Mouse (Mus musculus) heart, postnatal 0 days (tissue): ENCODE results near the gene Miga1. TPM values are rescaled to one million over a fixed set of nuclear protein-coding genes. Genes with fewer than 3 reads are reported as not detected.

Source experiments
- ATAC-seq: fragments of 200-750 bp; cut with Nextera tagmentation; 2 replicates; pipeline ENCODE4 v1.8.0; 2017; ENCODE audit warnings: low read depth, moderate number of reproducible peaks, moderate library complexity; ENCODE audit not compliant: insufficient read depth
- DNase-seq: peaks from one replicate; pipeline ENCODE4 v3.0.0-alpha.2; 2016; ENCODE audit warnings: low spot score
- H3K27ac ChIP-seq: fragments of 300-500 bp; sonication (generic); 2 replicates; pipeline ENCODE4 v1.5.1; 2014; ENCODE audit warnings: low read depth, mild to moderate bottlenecking
- H3K27me3 ChIP-seq: fragments of 300-500 bp; sonication (generic); 2 replicates; pipeline ENCODE4 v1.6.1; 2014; ENCODE audit warnings: low read length, mixed read lengths; ENCODE audit not compliant: control insufficient read depth, insufficient read depth
- H3K36me3 ChIP-seq: fragments of 300-500 bp; sonication (generic); replicated peaks from 2 replicates; pipeline ENCODE4 v1.6.1; 2014; ENCODE audit warnings: low read length, mixed read lengths; ENCODE audit not compliant: control insufficient read depth, insufficient read depth
- H3K4me1 ChIP-seq: fragments of 300-500 bp; sonication (generic); 2 replicates; pipeline ENCODE4 v1.6.1; 2014; ENCODE audit warnings: antibody characterized with exemption; ENCODE audit not compliant: control insufficient read depth, insufficient read depth
- H3K4me2 ChIP-seq: fragments of 300-500 bp; sonication (generic); 2 replicates; pipeline ENCODE4 v1.6.1; 2014; ENCODE audit warnings: low read depth, mild to moderate bottlenecking, low read length, moderate library complexity
- H3K4me3 ChIP-seq: fragments of 300-500 bp; sonication (generic); 2 replicates; pipeline ENCODE4 v1.5.1; 2014; ENCODE audit warnings: low read depth, low read length
- H3K9ac ChIP-seq: fragments of 300-500 bp; sonication (generic); replicated peaks from 2 replicates; pipeline ENCODE4 v1.6.1; 2014; ENCODE audit warnings: low read depth, low read length, mixed read lengths
- H3K9me3 ChIP-seq: fragments of 300-500 bp; sonication (generic); replicated peaks from 2 replicates; pipeline ENCODE4 v1.6.1; 2016; ENCODE audit warnings: low read length; ENCODE audit not compliant: control insufficient read depth
- CTCF ChIP-seq: IDR thresholded peaks from 2 replicates; pipeline ENCODE4 v1.5.1; 2016; ENCODE audit warnings: antibody characterized with exemption, control low read depth, low read depth
- EP300 ChIP-seq: IDR thresholded peaks from 2 replicates; pipeline ENCODE4 v1.6.1; 2016; ENCODE audit warnings: antibody characterized with exemption, low read depth
- WGBS: fragments of 180-500 bp; shearing (Covaris S2); extraction: QIAGEN DNeasy Blood & Tissue Kit; methylation state at CpG from one replicate; pipeline ENCODE4 v1.1.7; 2014; 5-methylcytosine and 5-hydroxymethylcytosine counted together
- polyA plus RNA-seq: library from polyadenylated mRNA; unstranded; fragments of >200 nt; fragmentation: Nextera tagmentation; extraction: Ambion mirVana; gene quantifications from 2 replicates; pipeline ENCODE4 v1.2.1, GENCODE M21; 2015
- total RNA-seq: library from RNA; depleted of rRNA; stranded (reverse); fragments of >200 nt; gene quantifications from 2 replicates; pipeline ENCODE4 v1.2.3, GENCODE M21; 2014; ENCODE audit warnings: low replicate concordance

Miga1 gene
- total and polyA plus RNA-seq, 2 experiments from 2014 or later, result 9.0 to 9.8 TPM

GRCm38 (mm10) chr3:152282126-152282525 lies 58.1 kb downstream of the Miga1 start:
- Histone ChIP-seq H3K9ac (no peak overlapping the region), H3K4me3 (no peak overlapping the region)

GRCm38 (mm10) chr3:152278431-152278830 lies 61.8 kb downstream of the Miga1 start:
- ATAC-seq, result no peak
- Histone ChIP-seq H3K4me2 (no peak overlapping the region), H3K27ac (peak overlapping the region; percentile 55; the same call in 1 of the 2 replicates), H3K9ac (0 out of 2 replicates have a peak overlapping the region, but pooled peaks have one; percentile 7), H3K36me3 (peaks cover 13% of the 10 kb centered on the region), H3K4me1 (no peaks in the 10 kb centered on the region), H3K27me3 (no peaks in the 10 kb centered on the region), H3K9me3 (no peaks in the 10 kb centered on the region), H3K4me3 (no peak overlapping the region)
- 29% methylated on average over 2 of the region's 2 CpGs for WGBS
- no peak for TF ChIP-seq CTCF
- TF ChIP-seq EP300, result no peak
- no peak for DNase-seq

More at GRCm38 (mm10) chr3:152282126-152282525, 58.1 kb downstream of the Miga1 start:
- Histone ChIP-seq H3K36me3 (peaks cover 20% of the 10 kb centered on the region), H3K9me3 (no peaks in the 10 kb centered on the region), H3K4me2 (no peak overlapping the region), H3K27ac (no peak overlapping the region), H3K4me1 (no peaks in the 10 kb centered on the region), H3K27me3 (no peaks in the 10 kb centered on the region)
- ATAC-seq, result no peak
- 25% methylated on average over 3 of the region's 3 CpGs for WGBS
- no peak for TF ChIP-seq EP300
- TF ChIP-seq CTCF, result no peak
- DNase-seq, result no peak

- peaks cover 2% of the 10 kb centered on the region; the same call in 1 of the 2 replicates for H3K4me1 ChIP-seq
- H3K27me3 ChIP-seq, result no peaks in the 10 kb centered on the region
- peaks cover 8% of the 10 kb centered on the region; the same call in 1 of the 2 replicates for H3K36me3 ChIP-seq
- TF ChIP-seq EP300 (no peak), CTCF (peak; percentile 39)
- no peak for ATAC-seq
- 91% methylated on average over 2 of the region's 2 CpGs for WGBS
- H3K9ac ChIP-seq, result no peak overlapping the region
- no peaks in the 10 kb centered on the region for H3K9me3 ChIP-seq
- H3K4me3 ChIP-seq, result no peak overlapping the region
- no peak overlapping the region for H3K4me2 ChIP-seq
- DNase-seq, result no peak
- peak overlapping the region; percentile 55; the same call in 1 of the 2 replicates for H3K27ac ChIP-seq
Measured at GRCm38 (mm10) chr3:152277912-152278311, 62.3 kb downstream of the Miga1 start.

GRCm38 (mm10) chr3:152276935-152277334 lies 63.3 kb downstream of the Miga1 start:
- 0 out of 2 replicates have a peak, but pooled peaks cover 4% of the 10 kb centered on the region for H3K36me3 ChIP-seq
- ATAC-seq (no peak), DNase-seq (no peak)
- peaks cover 7% of the 10 kb centered on the region; the same call in 1 of the 2 replicates for H3K4me1 ChIP-seq
- no peak overlapping the region for H3K27ac ChIP-seq
- 99% methylated on average over 3 of the region's 3 CpGs for WGBS
- no peaks in the 10 kb centered on the region for H3K9me3 ChIP-seq
- H3K4me3 ChIP-seq, result no peak overlapping the region
- H3K27me3 ChIP-seq, result no peaks in the 10 kb centered on the region
- no peak overlapping the region for H3K4me2 ChIP-seq
- no peak overlapping the region for H3K9ac ChIP-seq
- TF ChIP-seq EP300 (no peak), CTCF (no peak)

- 83% methylated on average over 8 of the region's 8 CpGs for WGBS
- TF ChIP-seq EP300 (no peak), CTCF (no peak)
- Histone ChIP-seq H3K4me3 (no peak overlapping the region), H3K9ac (no peak overlapping the region), H3K27ac (no peak overlapping the region), H3K9me3 (no peaks in the 10 kb centered on the region), H3K4me2 (no peak overlapping the region), H3K4me1 (peaks cover 7% of the 10 kb centered on the region; the same call in 1 of the 2 replicates), H3K27me3 (no peaks in the 10 kb centered on the region), H3K36me3 (0 out of 2 replicates have a peak, but pooled peaks cover 4% of the 10 kb centered on the region)
- ATAC-seq (no peak), DNase-seq (peak; percentile 2)
Measured at GRCm38 (mm10) chr3:152275008-152275407, 65.2 kb downstream of the Miga1 start.
